Mouse (Mus musculus) kidney, adult 2 months (tissue): Measurements from ENCODE around the gene Psmd4.

Source experiments
- CTCF ChIP-seq: fragments of 200-500 bp; conservative IDR thresholded peaks from 2 replicates; pipeline ENCODE4 v1.5.1; 2011; ENCODE audit warnings: low read depth, mild to moderate bottlenecking, control low read depth, low read length, moderate library complexity, mixed read lengths; ENCODE audit not compliant: insufficient read depth, insufficient read length
- POLR2A ChIP-seq: fragments of 200-500 bp; IDR thresholded peaks from one replicate; pipeline ENCODE4 v1.6.1; 2011; ENCODE audit warnings: low read depth, low read length, control low read depth

DNA sequence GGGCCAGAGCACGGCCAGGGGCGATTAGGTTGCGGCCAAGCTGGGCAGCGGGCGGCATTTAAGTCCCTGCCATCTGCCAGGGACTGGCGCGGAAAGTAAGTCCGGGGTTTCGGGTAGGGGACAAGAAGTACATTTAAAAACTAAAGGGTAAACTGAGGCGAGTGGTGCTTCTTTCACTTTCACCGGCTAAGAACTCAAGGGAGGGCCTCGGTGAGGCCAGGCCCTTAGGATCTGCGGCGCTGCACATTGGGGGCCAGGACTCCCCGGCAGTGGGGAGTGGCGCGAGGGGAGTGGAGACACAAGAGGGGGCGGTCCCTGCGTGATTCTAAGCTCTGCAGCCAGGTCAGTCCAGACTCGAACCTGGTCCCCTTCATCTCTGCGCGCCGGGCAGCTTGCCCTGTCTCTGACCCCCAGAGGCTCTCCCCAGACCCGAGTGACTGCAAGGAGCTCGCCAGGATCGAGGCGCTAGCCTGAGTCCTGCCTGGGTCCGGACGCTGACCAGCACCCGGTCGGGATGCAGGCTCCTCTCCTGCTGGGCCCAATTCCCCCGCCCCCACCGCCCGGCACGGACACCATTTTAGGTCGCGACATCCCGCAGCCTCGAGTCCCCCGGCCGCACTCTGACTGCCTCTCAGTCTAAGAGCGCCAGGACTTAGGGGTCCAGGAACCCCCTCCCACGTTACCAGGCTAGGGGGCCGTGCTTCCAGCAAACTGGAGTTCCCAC is 27.8 kb downstream of the Psmd4 start:
- TF ChIP-seq POLR2A (no peak), CTCF (no peak)
